Mouse (Mus musculus) urinary bladder, postnatal 25 days (tissue): ENCODE results near the gene Hbs1l.

ENCODE experiments used
- DNase-seq: peaks from one replicate; pipeline ENCODE4 v3.0.0; 2022; ENCODE audit warnings: low spot score

The Hbs1l gene

GRCm38 (mm10) chr10:21304672-21305632, 9.2 kb downstream of the Hbs1l start:
- no peak for DNase-seq

GRCm38 (mm10) chr10:21313732-21314131, 18.0 kb downstream of the Hbs1l start:
- DNase-seq, result no peak

- DNase-seq, result no peak
Measured at GRCm38 (mm10) chr10:21316123-21316522, 20.3 kb downstream of the Hbs1l start.

GRCm38 (mm10) chr10:21318250-21318649, 22.5 kb downstream of the Hbs1l start:
- no peak for DNase-seq

GRCm38 (mm10) chr10:21318996-21319395, 23.2 kb downstream of the Hbs1l start:
- DNase-seq, result no peak

- no peak for DNase-seq
Measured at GRCm38 (mm10) chr10:21320601-21321000, 24.8 kb downstream of the Hbs1l start.

GRCm38 (mm10) chr10:21326352-21326751, 30.6 kb downstream of the Hbs1l start:
- no peak for DNase-seq

- DNase-seq, result no peak
Measured at GRCm38 (mm10) chr10:21327605-21328135, 31.9 kb downstream of the Hbs1l start.

- no peak for DNase-seq
Measured at GRCm38 (mm10) chr10:21334349-21335105, 38.7 kb downstream of the Hbs1l start.

- DNase-seq, result no peak
Measured at GRCm38 (mm10) chr10:21335534-21335933, 39.8 kb downstream of the Hbs1l start.

GRCm38 (mm10) chr10:21337191-21337590, 41.4 kb downstream of the Hbs1l start:
- DNase-seq, result no peak

GRCm38 (mm10) chr10:21341706-21342105, 45.9 kb downstream of the Hbs1l start:
- no peak for DNase-seq

- DNase-seq, result no peak
Measured at GRCm38 (mm10) chr10:21342331-21343005, 46.7 kb downstream of the Hbs1l start.

GRCm38 (mm10) chr10:21347332-21347731, 51.6 kb downstream of the Hbs1l start:
- DNase-seq, result no peak

- DNase-seq, result no peak
Measured at GRCm38 (mm10) chr10:21349449-21349848, 53.7 kb downstream of the Hbs1l start.

GRCm38 (mm10) chr10:21349946-21350345, 54.2 kb downstream of the Hbs1l start:
- DNase-seq, result no peak

GRCm38 (mm10) chr10:21350531-21351515, 55.0 kb downstream of the Hbs1l start:
- DNase-seq, result no peak

- DNase-seq, result no peak
Measured at GRCm38 (mm10) chr10:21351766-21352165, 56.0 kb downstream of the Hbs1l start.

GRCm38 (mm10) chr10:21353890-21354289, 58.1 kb downstream of the Hbs1l start:
- no peak for DNase-seq

- no peak for DNase-seq
Measured at GRCm38 (mm10) chr10:21354506-21354905, 58.7 kb downstream of the Hbs1l start.

GRCm38 (mm10) chr10:21357986-21358385, 62.2 kb downstream of the Hbs1l start:
- DNase-seq, result no peak
